10 mouse cellular contexts compared by ENCODE assay signal in the genomic region with DNA sequence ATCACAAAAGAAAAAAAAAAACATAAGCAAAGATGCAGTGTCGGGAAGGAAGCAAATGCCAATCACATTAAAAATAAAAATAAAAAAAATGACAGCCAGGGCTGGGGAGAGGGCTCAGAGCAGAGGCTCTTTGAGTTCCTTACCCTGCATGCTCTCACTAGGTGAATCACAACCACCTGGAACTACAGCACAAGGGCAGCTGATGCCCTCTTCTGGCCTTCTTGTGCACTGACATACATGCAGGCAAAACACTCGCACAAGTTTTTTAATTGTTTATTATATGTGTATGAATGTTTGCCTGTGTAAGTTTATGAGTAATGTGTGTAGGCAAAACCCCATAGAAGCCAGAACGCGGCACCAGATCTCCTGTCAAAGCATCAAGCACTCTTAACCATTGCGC. TPM values are rescaled to one million over a fixed set of nuclear protein-coding genes. Genes with fewer than 3 reads are reported as not detected.
A peak's percentile ranks its signal among the peaks of the same experiment; 100 is the strongest.
DNase-seq lines count a peak whose midpoint lies in the region; ATAC-seq and TF ChIP-seq lines count a peak whose summit lies in the region.
"Had no signal": no experiment of that assay in that cellular context is flagged by ENCODE, and none has a peak within 500 bp of the region (broad histone marks: within the 10 kb centered on the region; RNA-seq: fewer than 3 reads in every experiment).

No protein-coding gene starts in this region.

- peaks cover 4% of the 10 kb centered on the region; the same call in 1 of the 2 replicates for H3K36me3 ChIP-seq in thymus, adult 2 months (ENCODE audit: control insufficient read depth, insufficient read depth, low read length)

- peak; percentile 63 for DNase-seq in embryo, embryonic 10 days (ENCODE audit: low spot score)
- DNase-seq in embryo, embryonic 9.5 days (ENCODE audit: extremely low spot score) = no peak
- peak; percentile 40 for DNase-seq in thymus, adult 2 months
- no peak for DNase-seq in thymus, adult 18-20 months
- DNase-seq in lung, adult 2 months = no peak
- DNase-seq in layer of hippocampus, adult 9-10 months (ENCODE audit: low spot score) = no peak
- DNase-seq in layer of hippocampus, adult 9-11 months = no peak

- TF ChIP-seq POLR2A in thymus, adult 2 months (IDR thresholded peaks at IDR 0.05; ENCODE audit: control insufficient read depth, extremely low read depth, insufficient read depth, low read length, poor library complexity) = no peak
- TF ChIP-seq POLR2A in lung, adult 2 months (IDR thresholded peaks at IDR 0.05; ENCODE audit: borderline replicate concordance, extremely low read depth, low read depth, low read length) = no peak

- ATAC-seq in activated CD4-positive, CD25-positive, alpha-beta regulatory T cell, adult 4 months = no peak

- H3K27me3 ChIP-seq in thymus, adult 2 months (ENCODE audit: control insufficient read depth, insufficient read depth, low read length) = no peaks in the 10 kb centered on the region
- H3K27me3 ChIP-seq: embryonic facial prominence, embryonic 15.5 days; hindbrain, embryonic 13.5 days had no signal

- no peak overlapping the region for H3K27ac ChIP-seq in thymus, adult 2 months (ENCODE audit: control insufficient read depth, insufficient read depth, low read length)
- H3K27ac ChIP-seq: embryonic facial prominence, embryonic 15.5 days; hindbrain, embryonic 13.5 days had no signal

- 78% methylated on average over 5 of the region's 5 CpGs for WGBS in thymus, adult 2 months
- 62% methylated on average over 5 of the region's 5 CpGs for WGBS in lung, adult 2 months

- H3K4me1 ChIP-seq in thymus, adult 2 months (replicated peaks; ENCODE audit: control insufficient read depth, insufficient read depth, low read length) = no peaks in the 10 kb centered on the region
- H3K4me1 ChIP-seq in lung, adult 2 months (ENCODE audit: control insufficient read depth, insufficient read depth, low read length) = no peaks in the 10 kb centered on the region
- H3K4me1 ChIP-seq: embryonic facial prominence, embryonic 15.5 days; hindbrain, embryonic 13.5 days had no signal

- no peak overlapping the region for H3K4me3 ChIP-seq in thymus, adult 2 months (ENCODE audit: control insufficient read depth, insufficient read depth, low read length)
- no peak overlapping the region for H3K4me3 ChIP-seq in lung, adult 2 months (replicated peaks; ENCODE audit: extremely low read depth, low read depth, low read length)
- H3K4me3 ChIP-seq: embryonic facial prominence, embryonic 15.5 days; hindbrain, embryonic 13.5 days had no signal

- TF ChIP-seq CTCF in thymus, adult 2 months (IDR thresholded peaks at IDR 0.05; ENCODE audit: borderline replicate concordance, control insufficient read depth, extremely low read depth, insufficient read depth, low read length, poor library complexity) = no peak
- peak; percentile 75 for TF ChIP-seq CTCF in lung, adult 2 months (IDR thresholded peaks at IDR 0.05; ENCODE audit: insufficient read depth, low read length)

RNA-seq across cellular contexts. Expression of gene Fuca1, which starts 11.3 kb away (rescaled TPM):
- 37.5 and 43.5 TPM in 2 replicates for polyA plus RNA-seq in thymus, adult 2 months (2012; rRNA removed)
- polyA plus RNA-seq in lung, adult 2 months (2012; rRNA removed) = 51.5 and 64.0 TPM in 2 replicates
- polyA plus RNA-seq in activated CD4-positive, CD25-positive, alpha-beta regulatory T cell, adult 4 months (2017; shearing (Covaris generic)) = 10 to 100 TPM; 74.0 to 98.1 TPM

RNA-seq across cellular contexts. Expression of gene Hmgcl, which starts 14.4 kb away (rescaled TPM):
- 46.4 and 53.1 TPM in 2 replicates for polyA plus RNA-seq in thymus, adult 2 months (2012; rRNA removed)
- 43.8 and 49.6 TPM in 2 replicates for polyA plus RNA-seq in lung, adult 2 months (2012; rRNA removed)
- polyA plus RNA-seq in activated CD4-positive, CD25-positive, alpha-beta regulatory T cell, adult 4 months (2017; shearing (Covaris generic)) = 10 to 100 TPM; 73.0 to 74.3 TPM

RNA-seq across cellular contexts. Expression of gene Gale, which starts 31.7 kb away (rescaled TPM):
- polyA plus RNA-seq in thymus, adult 2 months (2012; rRNA removed) = 37.0 and 38.4 TPM in 2 replicates
- 19.5 and 25.0 TPM in 2 replicates for polyA plus RNA-seq in lung, adult 2 months (2012; rRNA removed)
- polyA plus RNA-seq in activated CD4-positive, CD25-positive, alpha-beta regulatory T cell, adult 4 months (2017; shearing (Covaris generic)) = 10 to 100 TPM; 14.3 to 22.8 TPM

RNA-seq across cellular contexts. Expression of gene Cnr2, which starts 36.6 kb away (rescaled TPM):
- 9.3 and 9.5 TPM in 2 replicates for polyA plus RNA-seq in thymus, adult 2 months (2012; rRNA removed)
- 7.3 and 9.1 TPM in 2 replicates for polyA plus RNA-seq in lung, adult 2 months (2012; rRNA removed)
- polyA plus RNA-seq in activated CD4-positive, CD25-positive, alpha-beta regulatory T cell, adult 4 months (2017; shearing (Covaris generic)) = 1 to 10 TPM; 4.9 to 7.9 TPM

RNA-seq across cellular contexts. Expression of gene Lypla2, which starts 40.6 kb away (rescaled TPM):
- polyA plus RNA-seq in thymus, adult 2 months (2012; rRNA removed) = 214 and 224 TPM in 2 replicates
- polyA plus RNA-seq in lung, adult 2 months (2012; rRNA removed) = 123 TPM in 2 replicates
- 10 to 100 TPM; 80.4 to 88.8 TPM for polyA plus RNA-seq in activated CD4-positive, CD25-positive, alpha-beta regulatory T cell, adult 4 months (2017; shearing (Covaris generic))

Comparison
In these comparisons a context has a peak if more than half of its experiments do, and no peak if none do; other contexts are left out.
1. DNase-seq: peak in embryo, embryonic 10 days (single experiment) and thymus, adult 2 months (single experiment); none in embryo, embryonic 9.5 days (single experiment), thymus, adult 18-20 months (0 of 2), lung, adult 2 months (single experiment), layer of hippocampus, adult 9-10 months (single experiment) and layer of hippocampus, adult 9-11 months (single experiment).